Mouse (Mus musculus) urinary bladder, postnatal 10 days (tissue): ENCODE results near the gene Npr2.
A peak's percentile ranks its signal among the peaks of the same experiment; 100 is the strongest.

ENCODE experiments used
- DNase-seq: peaks from one replicate; pipeline ENCODE4 v3.0.0; 2022; ENCODE audit warnings: low spot score

Gene Npr2

GRCm38 (mm10) chr4:43672070-43672469 is 40.3 kb downstream of the Npr2 start:
- peak; percentile 56 for DNase-seq

GRCm38 (mm10) chr4:43673703-43674102 is 42.0 kb downstream of the Npr2 start:
- no peak for DNase-seq

- DNase-seq: no peak
These were observed 43.2 kb downstream of the Npr2 start for GRCm38 (mm10) chr4:43674974-43675373.

- no peak for DNase-seq
These were observed 43.9 kb downstream of the Npr2 start for GRCm38 (mm10) chr4:43675608-43676007.

GRCm38 (mm10) chr4:43678541-43678940 is 46.8 kb downstream of the Npr2 start:
- no peak for DNase-seq

GRCm38 (mm10) chr4:43679416-43680043 is 47.8 kb downstream of the Npr2 start:
- no peak for DNase-seq

GRCm38 (mm10) chr4:43690021-43690420 is 58.3 kb downstream of the Npr2 start:
- no peak for DNase-seq

GRCm38 (mm10) chr4:43691026-43691425 is 59.3 kb downstream of the Npr2 start:
- DNase-seq: no peak

- no peak for DNase-seq
These were observed 62.1 kb downstream of the Npr2 start for GRCm38 (mm10) chr4:43693806-43694241.

GRCm38 (mm10) chr4:43694439-43695248 is 62.9 kb downstream of the Npr2 start:
- no peak for DNase-seq

- no peak for DNase-seq
These were observed 63.5 kb downstream of the Npr2 start for GRCm38 (mm10) chr4:43695249-43695671.

- no peak for DNase-seq
These were observed 64.8 kb downstream of the Npr2 start for GRCm38 (mm10) chr4:43696561-43696960.

GRCm38 (mm10) chr4:43700707-43701106 is 69.0 kb downstream of the Npr2 start, which contains the start of gene Olfr70:
Gene Olfr70, minus strand, starts transcription at chr4:43700807.
- no peak for DNase-seq
